Mouse (Mus musculus) stomach, postnatal 0 days (tissue): ENCODE measurements around the gene Cacna1i.

Experiments
- CTCF ChIP-seq: IDR thresholded peaks from 2 replicates; pipeline ENCODE4 v1.5.1; 2016; ENCODE audit warnings: antibody characterized with exemption, low read depth, mild to moderate bottlenecking, moderate library complexity
- EP300 ChIP-seq: optimal IDR thresholded peaks from 2 replicates; pipeline ENCODE3; 2016; ENCODE audit warnings: antibody characterized with exemption

DNA sequence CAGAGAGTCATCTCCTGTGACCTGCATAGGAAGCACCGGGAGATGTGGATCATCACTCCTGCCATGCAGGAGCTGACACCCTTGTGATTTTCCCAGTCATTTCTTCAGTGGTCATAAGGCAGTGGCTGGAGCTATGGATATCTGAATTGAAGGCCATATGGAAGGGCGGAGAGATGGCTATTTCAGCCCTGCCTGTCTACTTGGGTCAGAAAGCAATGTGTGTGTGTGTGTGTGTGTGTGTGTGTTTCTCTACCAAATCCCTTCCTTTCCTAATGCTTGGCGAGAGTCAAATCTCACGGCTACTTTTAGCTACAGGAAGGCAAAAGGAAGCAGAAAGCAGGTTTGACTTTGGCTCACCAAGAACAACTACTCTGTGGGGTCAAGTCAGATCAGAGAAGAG lies 39.9 kb downstream of the Cacna1i start:
- no peak for TF ChIP-seq CTCF
- TF ChIP-seq EP300, result no peak
